18 mouse cellular contexts compared by ENCODE assay signal in the genomic region with DNA sequence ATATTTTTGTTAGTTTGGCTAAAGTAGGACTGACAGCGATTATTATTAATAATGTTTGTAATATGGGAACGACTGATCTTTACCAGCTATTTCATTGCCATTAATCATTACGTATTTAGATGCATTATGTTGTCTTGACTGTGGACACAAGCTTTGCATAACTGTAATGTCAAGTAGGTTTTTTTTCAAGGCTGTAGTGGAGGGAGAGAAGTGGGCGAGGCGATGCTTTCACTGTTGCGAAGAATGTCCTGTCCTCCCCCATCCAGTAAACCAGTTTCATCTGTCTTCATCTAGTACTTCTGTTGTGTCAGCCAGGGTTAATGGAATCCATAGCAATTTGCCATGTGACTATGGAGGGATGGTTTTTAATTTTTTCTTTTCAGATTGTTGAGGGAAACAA.
"Had no signal": no experiment of that assay in that cellular context is flagged by ENCODE, and none has a peak within 500 bp of the region (broad histone marks: within the 10 kb centered on the region; RNA-seq: fewer than 3 reads in every experiment).

No protein-coding gene starts in this region.

- H3K27ac ChIP-seq: intestine, embryonic 15.5 days; kidney, embryonic 15.5 days; layer of hippocampus, adult 2 months; left cerebral cortex, adult 2 months; liver, embryonic 14.5 days; stomach, postnatal 0 days had no signal

- H3K9ac ChIP-seq: intestine, embryonic 15.5 days; kidney, embryonic 15.5 days; liver, embryonic 14.5 days; liver, postnatal 0 days had no signal

- DNase-seq: kidney, adult 11 months; kidney, adult 8-10 months; kidney, postnatal 14 days; layer of hippocampus, adult 9-11 months; liver, postnatal 0 days; midbrain, embryonic 14.5 days; right cerebral cortex, postnatal 4 days; thymus, adult 2 months; thymus, postnatal 14 days; thymus, postnatal 4 days had no signal

- H3K4me2 ChIP-seq: intestine, embryonic 15.5 days; kidney, embryonic 15.5 days; liver, embryonic 11.5 days; midbrain, embryonic 11.5 days had no signal

- H3K36me3 ChIP-seq: intestine, embryonic 15.5 days had no signal

- ATAC-seq: intestine, embryonic 15.5 days; liver, postnatal 0 days had no signal

- H3K27me3 ChIP-seq: intestine, embryonic 15.5 days; kidney, embryonic 15.5 days had no signal

- H3K4me3 ChIP-seq: intestine, embryonic 15.5 days; kidney, embryonic 15.5 days; layer of hippocampus, adult 2 months; left cerebral cortex, adult 2 months had no signal

- H3K9me3 ChIP-seq: intestine, embryonic 15.5 days; kidney, embryonic 15.5 days had no signal
